Mouse (Mus musculus): ENCODE results near the gene Erf. TPM values are rescaled to one million over a fixed set of nuclear protein-coding genes. Genes with fewer than 3 reads are reported as not detected.
A peak's percentile ranks its signal among the peaks of the same experiment; 100 is the strongest.

Erf gene
- polyA plus RNA-seq, 1 experiment from 2014 or later = 14.6 TPM

DNA sequence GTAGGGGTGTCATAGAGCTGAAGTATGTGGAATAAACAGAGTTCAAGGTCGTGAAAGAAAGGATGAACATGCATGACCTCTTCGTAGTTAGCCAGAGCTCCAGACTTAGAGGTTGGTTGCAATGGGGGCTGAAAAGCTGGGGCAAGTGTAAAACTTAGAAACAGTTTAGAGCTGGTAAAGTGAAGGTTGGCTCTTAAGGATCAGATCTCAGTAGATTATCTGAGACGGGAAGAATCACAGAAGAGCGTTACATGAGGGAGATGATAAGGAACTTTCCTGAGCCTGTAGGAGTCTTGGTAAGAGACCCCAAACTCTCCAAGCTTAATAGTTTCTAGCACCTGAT lies 27.4 kb upstream of the Erf start:
- WGBS = 17% methylated on average over 4 of the region's 4 CpGs

DNA sequence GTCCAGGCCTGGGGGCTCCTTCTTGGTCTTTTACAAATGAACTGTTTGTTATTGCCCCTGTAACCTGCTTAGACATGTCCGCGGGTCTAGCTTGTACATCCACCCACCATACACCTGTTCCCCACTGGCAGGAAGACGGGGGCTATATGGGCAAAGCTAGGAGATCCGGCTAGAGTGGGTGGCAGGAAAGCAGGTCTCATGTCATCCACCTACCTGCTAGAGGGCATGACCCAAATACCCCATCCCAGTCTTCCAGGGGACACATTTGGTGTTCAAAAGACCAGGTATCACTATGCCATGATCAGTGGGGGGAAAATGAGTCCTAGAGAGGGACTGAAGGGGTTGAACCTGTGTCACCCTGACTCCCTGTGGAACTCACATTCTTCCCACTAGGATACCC lies 26.8 kb upstream of the Erf start:
- no peaks in the 10 kb centered on the region for H3K36me3 ChIP-seq (ENCODE audit: control insufficient read depth, insufficient read depth, low read length)
- peak overlapping the region; percentile 93; the same call in 1 of the 2 replicates for H3K4me2 ChIP-seq (ENCODE audit: low read depth, low read length, severe bottlenecking)
- peak; percentile 42 for DNase-seq (ENCODE audit: low spot score)
- no peak for ATAC-seq (replicated peaks; ENCODE audit: low FRiP score)
- H3K4me3 ChIP-seq (ENCODE audit: low read depth, low read length) = 0 out of 2 replicates have a peak overlapping the region, but pooled peaks have one; percentile 57
- H3K4me1 ChIP-seq (replicated peaks; ENCODE audit: control insufficient read depth, insufficient read depth, low read length) = peaks cover 33% of the 10 kb centered on the region
- peak overlapping the region; percentile 50 for H3K9ac ChIP-seq (ENCODE audit: low read length)
- H3K9me3 ChIP-seq (ENCODE audit: control insufficient read depth, low read length) = no peaks in the 10 kb centered on the region
- H3K27me3 ChIP-seq (ENCODE audit: control insufficient read depth, insufficient read depth, low read length) = no peaks in the 10 kb centered on the region
- WGBS = 84% methylated on average over 4 of the region's 4 CpGs
- peak overlapping the region; percentile 98; the same call in 1 of the 2 replicates for H3K27ac ChIP-seq (ENCODE audit: low read depth, low read length)

More for the DNA sequence above, 27.4 kb upstream of the Erf start:
- Histone ChIP-seq H3K27ac (ENCODE audit: low read depth, low read length) (peak overlapping the region; percentile 98), H3K4me1 (replicated peaks; ENCODE audit: control insufficient read depth, insufficient read depth, low read length) (peaks cover 33% of the 10 kb centered on the region), H3K27me3 (ENCODE audit: control insufficient read depth, insufficient read depth, low read length) (no peaks in the 10 kb centered on the region), H3K36me3 (ENCODE audit: control insufficient read depth, insufficient read depth, low read length) (no peaks in the 10 kb centered on the region), H3K4me3 (ENCODE audit: low read depth, low read length) (peak overlapping the region; percentile 57), H3K9me3 (ENCODE audit: control insufficient read depth, low read length) (no peaks in the 10 kb centered on the region), H3K9ac (ENCODE audit: low read length) (peak overlapping the region; percentile 50), H3K4me2 (ENCODE audit: low read depth, low read length, severe bottlenecking) (peak overlapping the region; percentile 93)
- ATAC-seq (replicated peaks; ENCODE audit: low FRiP score) = no peak
- no peak for DNase-seq (ENCODE audit: low spot score)

GRCm38 (mm10) chr7:25275555-25276298 lies 25.2 kb upstream of the Erf start:
- 65% methylated on average over 9 of the region's 9 CpGs for WGBS
- peaks cover 25% of the 10 kb centered on the region for H3K4me1 ChIP-seq (replicated peaks; ENCODE audit: control insufficient read depth, insufficient read depth, low read length)
- no peaks in the 10 kb centered on the region; the same call in 1 of the 2 replicates for H3K36me3 ChIP-seq (ENCODE audit: control insufficient read depth, insufficient read depth, low read length)
- DNase-seq (ENCODE audit: low spot score) (peak; percentile 52), ATAC-seq (replicated peaks; ENCODE audit: low FRiP score) (no peak)
- H3K27me3 ChIP-seq (ENCODE audit: control insufficient read depth, insufficient read depth, low read length) = no peaks in the 10 kb centered on the region
- no peak overlapping the region for H3K4me3 ChIP-seq (ENCODE audit: low read depth, low read length)
- no peak overlapping the region for H3K27ac ChIP-seq (ENCODE audit: low read depth, low read length)
- H3K9ac ChIP-seq (ENCODE audit: low read length) = peak overlapping the region; percentile 16; the same call in 1 of the 2 replicates
- H3K9me3 ChIP-seq (ENCODE audit: control insufficient read depth, low read length) = no peaks in the 10 kb centered on the region
- no peak overlapping the region for H3K4me2 ChIP-seq (ENCODE audit: low read depth, low read length, severe bottlenecking)

DNA sequence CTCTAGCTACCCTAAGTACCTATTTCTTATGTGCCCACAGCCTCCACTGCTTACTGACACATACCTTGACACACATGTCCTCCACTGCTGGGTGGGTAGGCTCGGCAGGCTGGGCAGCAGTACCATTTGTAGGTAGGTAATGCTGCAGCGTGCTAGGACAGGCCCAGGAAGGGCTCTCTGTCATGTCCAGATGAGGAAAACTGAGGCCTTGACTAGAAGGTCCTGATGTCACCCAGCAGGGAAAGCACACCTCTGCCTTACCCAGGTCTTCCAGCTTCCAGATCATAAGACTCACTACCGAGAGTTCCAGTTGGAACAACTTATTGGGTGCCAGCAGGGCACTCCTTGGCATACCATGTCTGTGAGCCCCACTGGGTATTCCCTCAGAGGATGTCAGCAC lies 24.4 kb upstream of the Erf start:
- Histone ChIP-seq H3K27ac (ENCODE audit: low read depth, low read length) (no peak overlapping the region), H3K9me3 (ENCODE audit: control insufficient read depth, low read length) (no peaks in the 10 kb centered on the region), H3K9ac (ENCODE audit: low read length) (peak overlapping the region; percentile 3; the same call in 1 of the 2 replicates), H3K4me3 (ENCODE audit: low read depth, low read length) (no peak overlapping the region), H3K27me3 (ENCODE audit: control insufficient read depth, insufficient read depth, low read length) (no peaks in the 10 kb centered on the region), H3K36me3 (ENCODE audit: control insufficient read depth, insufficient read depth, low read length) (no peaks in the 10 kb centered on the region; the same call in 1 of the 2 replicates), H3K4me1 (replicated peaks; ENCODE audit: control insufficient read depth, insufficient read depth, low read length) (peaks cover 18% of the 10 kb centered on the region), H3K4me2 (ENCODE audit: low read depth, low read length, severe bottlenecking) (no peak overlapping the region)
- 89% methylated on average over 3 of the region's 3 CpGs for WGBS
- peak; percentile 27 for DNase-seq (ENCODE audit: low spot score)
- no peak for ATAC-seq (replicated peaks; ENCODE audit: low FRiP score)

GRCm38 (mm10) chr7:25274571-25274970 lies 24.0 kb upstream of the Erf start:
- Histone ChIP-seq H3K4me3 (ENCODE audit: low read depth, low read length) (no peak overlapping the region), H3K27ac (ENCODE audit: low read depth, low read length) (no peak overlapping the region), H3K9me3 (ENCODE audit: control insufficient read depth, low read length) (no peaks in the 10 kb centered on the region), H3K4me1 (replicated peaks; ENCODE audit: control insufficient read depth, insufficient read depth, low read length) (peaks cover 18% of the 10 kb centered on the region), H3K9ac (ENCODE audit: low read length) (no peak overlapping the region; the same call in 1 of the 2 replicates), H3K36me3 (ENCODE audit: control insufficient read depth, insufficient read depth, low read length) (no peaks in the 10 kb centered on the region; the same call in 1 of the 2 replicates), H3K27me3 (ENCODE audit: control insufficient read depth, insufficient read depth, low read length) (no peaks in the 10 kb centered on the region), H3K4me2 (ENCODE audit: low read depth, low read length, severe bottlenecking) (no peak overlapping the region)
- 69% methylated on average over 5 of the region's 5 CpGs for WGBS
- DNase-seq (ENCODE audit: low spot score) (peak; percentile 44), ATAC-seq (replicated peaks; ENCODE audit: low FRiP score) (no peak)

DNA sequence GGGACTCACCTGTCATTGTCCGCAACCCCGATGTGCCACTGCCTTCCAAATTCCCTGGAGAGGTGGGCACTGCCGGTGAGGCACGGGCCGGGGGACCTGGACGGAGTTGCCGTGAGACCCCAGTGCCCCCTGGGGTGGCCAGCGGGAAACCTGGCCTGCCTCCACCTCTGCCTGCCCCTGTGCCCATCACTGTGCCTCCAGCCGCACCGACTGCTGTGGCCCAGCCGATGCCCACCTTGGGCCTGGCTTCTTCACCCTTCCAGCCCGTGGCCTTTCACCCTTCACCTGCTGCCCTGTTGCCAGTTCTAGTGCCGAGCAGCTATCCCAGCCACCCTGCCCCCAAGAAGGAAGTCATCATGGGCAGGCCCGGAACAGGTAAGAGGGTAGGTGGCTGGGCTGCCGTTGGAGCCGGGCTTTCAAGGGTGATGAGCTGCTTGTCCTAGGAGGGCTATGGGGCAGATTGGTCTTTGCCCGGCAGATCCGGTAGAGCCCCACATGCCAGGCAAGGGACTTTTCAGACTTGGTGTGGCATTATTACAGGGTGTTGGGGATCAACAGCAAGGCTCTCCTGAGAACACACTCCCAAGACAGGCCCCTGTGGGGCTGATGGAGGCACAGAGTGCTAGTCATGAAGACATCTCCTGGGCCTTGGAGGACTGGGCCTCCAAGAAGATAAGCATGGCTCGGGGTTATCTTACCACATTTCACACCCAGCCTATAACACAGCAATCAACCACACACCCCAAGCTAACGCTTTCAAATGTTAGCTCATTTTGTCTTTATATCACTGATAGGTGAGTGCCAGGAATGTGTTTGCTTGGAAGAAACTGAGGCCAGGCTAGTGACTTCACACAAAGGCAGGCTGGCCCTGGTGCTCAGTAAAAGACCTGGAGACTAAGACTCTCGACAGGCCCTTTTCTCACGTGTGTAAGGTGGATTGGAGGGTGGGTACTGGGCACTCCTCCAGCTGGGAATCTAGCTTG lies 23.0 kb upstream of the Erf start:
- 93% methylated on average over 22 of the region's 22 CpGs for WGBS

DNA sequence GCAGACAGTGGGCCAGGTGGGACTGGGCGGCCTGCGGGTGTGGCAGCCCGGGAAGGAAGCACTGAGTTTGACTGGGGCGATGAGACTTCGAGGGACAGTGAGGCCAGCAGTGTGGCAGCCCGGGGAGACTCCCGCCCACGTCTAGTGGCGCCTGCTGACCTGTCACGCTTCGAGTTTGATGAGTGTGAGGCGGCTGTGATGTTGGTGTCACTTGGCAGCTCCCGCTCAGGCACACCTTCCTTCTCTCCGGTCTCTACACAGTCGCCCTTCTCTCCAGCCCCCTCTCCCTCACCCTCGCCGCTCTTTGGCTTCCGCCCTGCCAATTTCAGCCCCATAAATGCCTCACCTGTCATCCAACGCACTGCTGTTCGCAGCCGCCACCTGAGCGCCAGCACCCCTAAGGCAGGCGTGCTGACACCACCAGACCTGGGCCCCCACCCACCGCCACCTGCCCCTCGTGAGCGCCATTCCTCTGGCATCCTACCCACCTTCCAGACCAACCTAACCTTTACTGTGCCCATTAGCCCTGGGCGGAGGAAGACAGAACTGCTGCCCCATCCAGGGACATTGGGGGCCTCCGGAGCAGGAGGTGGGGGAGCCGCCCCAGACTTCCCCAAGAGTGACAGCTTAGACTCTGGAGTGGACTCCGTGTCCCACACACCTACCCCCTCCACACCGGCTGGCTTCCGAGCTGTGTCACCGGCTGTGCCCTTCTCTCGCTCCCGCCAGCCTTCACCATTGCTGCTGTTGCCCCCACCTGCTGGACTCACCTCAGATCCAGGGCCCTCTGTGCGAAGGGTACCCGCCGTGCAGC lies 22.1 kb upstream of the Erf start:
- Histone ChIP-seq H3K36me3 (ENCODE audit: control insufficient read depth, insufficient read depth, low read length) (no peaks in the 10 kb centered on the region; the same call in 1 of the 2 replicates), H3K27ac (ENCODE audit: low read depth, low read length) (no peak overlapping the region), H3K4me2 (ENCODE audit: low read depth, low read length, severe bottlenecking) (no peak overlapping the region), H3K9me3 (ENCODE audit: control insufficient read depth, low read length) (no peaks in the 10 kb centered on the region), H3K27me3 (ENCODE audit: control insufficient read depth, insufficient read depth, low read length) (no peaks in the 10 kb centered on the region), H3K9ac (ENCODE audit: low read length) (no peak overlapping the region), H3K4me3 (ENCODE audit: low read depth, low read length) (no peak overlapping the region), H3K4me1 (replicated peaks; ENCODE audit: control insufficient read depth, insufficient read depth, low read length) (peaks cover 12% of the 10 kb centered on the region; the same call in 1 of the 2 replicates)
- DNase-seq (ENCODE audit: low spot score) (peak; percentile 47), ATAC-seq (replicated peaks; ENCODE audit: low FRiP score) (no peak)
- WGBS = 91% methylated on average over 37 of the region's 38 CpGs

More for the DNA sequence above, 23.0 kb upstream of the Erf start:
- H3K4me3 ChIP-seq (ENCODE audit: low read depth, low read length) = no peak overlapping the region
- H3K4me2 ChIP-seq (ENCODE audit: low read depth, low read length, severe bottlenecking) = no peak overlapping the region
- ATAC-seq (replicated peaks; ENCODE audit: low FRiP score) (no peak), DNase-seq (ENCODE audit: low spot score) (peak; percentile 53)
- no peak overlapping the region; the same call in 1 of the 2 replicates for H3K9ac ChIP-seq (ENCODE audit: low read length)
- H3K27ac ChIP-seq (ENCODE audit: low read depth, low read length) = no peak overlapping the region
- peaks cover 16% of the 10 kb centered on the region for H3K4me1 ChIP-seq (replicated peaks; ENCODE audit: control insufficient read depth, insufficient read depth, low read length)
- no peaks in the 10 kb centered on the region for H3K27me3 ChIP-seq (ENCODE audit: control insufficient read depth, insufficient read depth, low read length)
- H3K36me3 ChIP-seq (ENCODE audit: control insufficient read depth, insufficient read depth, low read length) = no peaks in the 10 kb centered on the region; the same call in 1 of the 2 replicates
- H3K9me3 ChIP-seq (ENCODE audit: control insufficient read depth, low read length) = no peaks in the 10 kb centered on the region

Measured in forebrain, embryonic 11.5 days (tissue).